Mouse (Mus musculus): Measurements from ENCODE around the gene Ccl1.
A peak's percentile ranks its signal among the peaks of the same experiment; 100 is the strongest.

DNA sequence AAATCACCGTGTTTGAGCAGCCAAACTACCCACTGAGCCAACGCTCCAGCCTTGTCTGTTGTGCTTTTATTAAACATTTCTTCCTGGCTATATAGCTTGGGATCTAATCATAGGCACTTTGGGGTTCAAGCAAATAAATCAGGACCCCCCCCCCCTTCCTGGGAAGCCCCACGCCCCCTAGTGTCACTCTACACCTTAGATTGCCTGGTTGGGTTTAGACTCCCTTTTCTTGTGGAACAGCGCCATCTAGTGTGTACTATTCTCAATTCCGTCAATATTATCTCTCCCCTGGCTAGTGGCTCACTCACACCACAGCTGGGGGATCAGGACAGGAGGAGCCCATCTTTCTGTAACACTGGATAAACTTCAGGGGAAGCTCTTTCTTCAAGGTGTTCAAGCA is 127.8 kb downstream of the Ccl1 start:
- TF ChIP-seq POLR2A (IDR thresholded peaks at IDR 0.05; ENCODE audit: low read depth, low read length) = no peak
- no peak for TF ChIP-seq KAT2A (IDR thresholded peaks at IDR 0.05; ENCODE audit: insufficient replicate concordance, low read length)
- peak; percentile 64 to 99 for TF ChIP-seq CTCF (conservative IDR thresholded peaks at IDR 0.05 in 1 of 2, IDR thresholded peaks at IDR 0.05 in 1 of 2; ENCODE audit: low read depth in 2 of 2, low read length in 2 of 2)
- TF ChIP-seq ZC3H11A (IDR thresholded peaks at IDR 0.05; ENCODE audit: low read depth, low read length) = peak; percentile 64
- no peak for TF ChIP-seq EP300 (IDR thresholded peaks at IDR 0.05; ENCODE audit: low read length)
- peak; percentile 25; the same call in 1 of the 2 replicates for TF ChIP-seq MEF2A (IDR thresholded peaks at IDR 0.05; ENCODE audit: borderline replicate concordance, low read depth, low read length)
- TF ChIP-seq SIN3A (IDR thresholded peaks at IDR 0.05; ENCODE audit: low read length) = no peak
- no peak for TF ChIP-seq RCOR1 (conservative IDR thresholded peaks at IDR 0.05; ENCODE audit: low read depth, low read length)
- no peak for TF ChIP-seq POLR2AphosphoS2 (IDR thresholded peaks at IDR 0.05; ENCODE audit: low read depth, low read length)

All from CH12.LX (cell line).